Mouse (Mus musculus) liver, postnatal 0 days (tissue): Measurements from ENCODE around the gene AI854703.

Source experiments
- CTCF ChIP-seq: sonication (generic); IDR thresholded peaks from 2 replicates; pipeline ENCODE4 v1.5.1; 2016; ENCODE audit warnings: antibody characterized with exemption, low read depth
- EP300 ChIP-seq: IDR thresholded peaks from 2 replicates; pipeline ENCODE4 v1.6.1; 2016; ENCODE audit warnings: antibody characterized with exemption, low read depth, mild to moderate bottlenecking

DNA sequence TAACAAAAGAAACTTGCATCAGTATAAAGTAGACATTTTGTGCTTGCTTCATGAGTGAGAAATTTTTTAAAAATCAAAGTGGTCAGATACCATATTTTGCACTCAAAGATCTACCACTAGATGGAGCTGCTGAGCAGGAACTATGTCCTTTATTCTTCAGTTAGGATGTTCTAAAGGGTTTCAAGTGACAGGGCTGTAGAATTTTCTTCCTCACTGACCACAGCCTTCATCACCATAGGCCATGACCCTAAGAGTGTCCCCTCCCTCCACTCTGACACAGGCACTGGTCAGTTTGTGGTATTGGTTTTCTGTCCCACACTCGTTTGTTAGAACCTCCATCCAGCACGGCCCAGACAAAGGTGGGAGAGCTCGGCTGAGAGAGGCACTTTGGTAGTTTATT is 44.5 kb upstream of the AI854703 start:
- TF ChIP-seq CTCF, result peak; percentile 80
- TF ChIP-seq EP300, result no peak
